Mouse (Mus musculus) heart, adult 9 months (tissue): ENCODE measurements around the gene Gab1.

ENCODE experiments used
- DNase-seq, 2 experiments: peaks; one replicate each; pipeline ENCODE4 v3.0.0; 2022; ENCODE audit warnings: low spot score in 2 of 2

The Gab1 gene

GRCm38 (mm10) chr8:80880196-80881106 lies at the start of gene Gab1:
Gene Gab1 (minus strand): TSS chr8:80880519.
- peak; percentile 93 for DNase-seq

GRCm38 (mm10) chr8:80928770-80929169 lies 48.5 kb upstream of the Gab1 start:
- no peak for DNase-seq

GRCm38 (mm10) chr8:80923794-80924316 lies 43.5 kb upstream of the Gab1 start:
- DNase-seq, result peak in 1 of 2 experiments; percentile 12

GRCm38 (mm10) chr8:80922642-80923041 lies 42.3 kb upstream of the Gab1 start:
- peak; percentile 82 to 85 for DNase-seq

GRCm38 (mm10) chr8:80919130-80919529 lies 38.8 kb upstream of the Gab1 start:
- DNase-seq, result no peak

GRCm38 (mm10) chr8:80918531-80918930 lies 38.2 kb upstream of the Gab1 start:
- DNase-seq, result no peak

- DNase-seq, result peak; percentile 16 to 28
Measured at GRCm38 (mm10) chr8:80916463-80917235, 36.3 kb upstream of the Gab1 start.

GRCm38 (mm10) chr8:80913016-80913748 lies 32.9 kb upstream of the Gab1 start:
- peak; percentile 61 to 63 for DNase-seq

- no peak for DNase-seq
Measured at GRCm38 (mm10) chr8:80911400-80911799, 31.1 kb upstream of the Gab1 start.

- DNase-seq, result peak; percentile 32 to 65
Measured at GRCm38 (mm10) chr8:80908262-80908907, 28.1 kb upstream of the Gab1 start.

- DNase-seq, result no peak
Measured at GRCm38 (mm10) chr8:80902354-80902753, 22.0 kb upstream of the Gab1 start.

- DNase-seq, result no peak
Measured at GRCm38 (mm10) chr8:80899364-80899763, 19.0 kb upstream of the Gab1 start.

- no peak for DNase-seq
Measured at GRCm38 (mm10) chr8:80896026-80896425, 15.7 kb upstream of the Gab1 start.

- peak; percentile 46 for DNase-seq
Measured at GRCm38 (mm10) chr8:80895397-80895796, 15.1 kb upstream of the Gab1 start.

GRCm38 (mm10) chr8:80894528-80894927 lies 14.2 kb upstream of the Gab1 start:
- DNase-seq, result no peak

- peak; percentile 76 to 77 for DNase-seq
Measured at GRCm38 (mm10) chr8:80879426-80880195, 708 bp downstream of the Gab1 start.

- DNase-seq, result peak; percentile 72 to 75
Measured at GRCm38 (mm10) chr8:80878801-80879425, 1.4 kb downstream of the Gab1 start.

GRCm38 (mm10) chr8:80878146-80878545 lies 2.2 kb downstream of the Gab1 start:
- DNase-seq, result no peak

GRCm38 (mm10) chr8:80875537-80875936 lies 4.8 kb downstream of the Gab1 start:
- DNase-seq, result no peak
